Mouse (Mus musculus) olfactory bulb, adult 2 months (tissue): ENCODE measurements around the gene Arrdc3. TPM values are rescaled to one million over a fixed set of nuclear protein-coding genes. Genes with fewer than 3 reads are reported as not detected.

Source experiments
- H3K27ac ChIP-seq: fragments of 200-500 bp; 2 replicates; pipeline ENCODE4 v1.5.1; 2012; ENCODE audit warnings: low read depth, low read length; ENCODE audit not compliant: insufficient read depth
- H3K4me1 ChIP-seq: fragments of 200-500 bp; 2 replicates; pipeline ENCODE4 v1.6.1; 2012; ENCODE audit warnings: low read length; ENCODE audit not compliant: control insufficient read depth, insufficient read depth
- H3K4me3 ChIP-seq: fragments of 200-500 bp; 2 replicates; pipeline ENCODE4 v1.5.1; 2012; ENCODE audit warnings: mild to moderate bottlenecking, low read depth, low read length, moderate library complexity; ENCODE audit not compliant: insufficient read depth
- CTCF ChIP-seq: fragments of 200-500 bp; IDR thresholded peaks from 2 replicates; pipeline ENCODE4 v1.5.1; 2012; ENCODE audit warnings: low read depth, mild to moderate bottlenecking, low read length, moderate library complexity; ENCODE audit not compliant: insufficient read depth
- POLR2A ChIP-seq: fragments of 200-500 bp; IDR thresholded peaks from 2 replicates; pipeline ENCODE4 v1.6.1; 2012; ENCODE audit warnings: mild to moderate bottlenecking, low read depth, low read length, moderate library complexity; ENCODE audit not compliant: insufficient read depth
- WGBS: fragments of 180-500 bp; shearing (Covaris S2); methylation state at CpG from one replicate; pipeline ENCODE4 v1.1.7; 2018; 5-methylcytosine and 5-hydroxymethylcytosine counted together
- polyA plus RNA-seq: library from polyadenylated mRNA; stranded (reverse); fragments of >200 nt; gene quantifications from 2 replicates; pipeline ENCODE4 v1.2.4, GENCODE M21; 2012; ENCODE audit warnings: low replicate concordance; ENCODE audit not compliant: missing spikeins, insufficient read depth, insufficient read length

The Arrdc3 gene
- polyA plus RNA-seq = not detected in 2 replicates

DNA sequence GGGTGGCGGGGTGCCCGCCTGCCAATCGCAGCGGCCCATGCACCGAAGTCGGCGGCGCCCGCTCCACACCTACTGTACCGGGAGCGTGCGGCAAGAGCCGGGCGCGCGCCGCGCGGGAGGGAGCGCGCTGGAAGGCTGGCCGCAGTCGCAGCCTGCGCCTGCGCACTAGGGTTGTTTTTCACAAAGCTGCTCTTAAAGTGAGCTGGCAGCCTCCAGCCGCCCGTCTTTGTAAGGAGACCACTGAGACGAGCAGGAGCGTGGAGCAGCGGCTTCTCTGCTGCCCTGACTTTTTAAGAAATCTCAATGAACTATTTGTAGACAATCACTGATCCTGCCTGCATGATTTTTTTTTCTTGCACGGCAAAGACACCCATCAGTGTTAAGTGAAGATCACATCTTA, at the start of gene Arrdc3:
Arrdc3 (plus strand) TSS at position 195 of the 400 bp plus-strand sequence.
- H3K4me1 ChIP-seq = no peaks in the 10 kb centered on the region
- TF ChIP-seq POLR2A (peak; percentile 99), CTCF (no peak)
- 0% methylated on average over 30 of the region's 31 CpGs for WGBS
- peak within 1 kb of the TSS; percentile 58 for H3K4me3 ChIP-seq
- H3K27ac ChIP-seq = peak within 1 kb of the TSS; percentile 96

DNA sequence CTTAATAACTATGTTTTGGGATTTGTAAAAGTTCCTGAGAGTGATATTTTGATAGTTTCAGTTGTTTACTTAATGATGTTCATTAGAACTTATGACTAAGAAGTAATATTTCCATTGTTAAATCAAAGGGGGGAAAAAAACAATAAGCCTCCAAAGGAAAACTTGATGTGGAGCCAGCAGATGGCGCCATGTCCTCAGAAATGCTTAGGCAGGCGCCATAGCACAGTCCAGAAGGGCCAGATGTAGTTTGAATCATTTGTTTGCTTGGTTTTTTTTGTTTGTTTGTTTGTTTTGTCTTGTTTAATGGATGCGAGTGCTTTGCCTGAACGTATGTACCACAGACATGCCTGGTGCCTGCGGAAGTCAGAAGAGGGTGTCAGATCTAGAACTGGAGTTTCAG, 21.0 kb upstream of the Arrdc3 start:
- no peak overlapping the region for H3K27ac ChIP-seq
- WGBS = 9% methylated on average over 5 of the region's 5 CpGs
- no peak overlapping the region for H3K4me3 ChIP-seq
- H3K4me1 ChIP-seq = no peaks in the 10 kb centered on the region
- TF ChIP-seq CTCF = no peak
- no peak for TF ChIP-seq POLR2A

- no peak overlapping the region for H3K27ac ChIP-seq
- WGBS = 93% methylated on average over 3 of the region's 3 CpGs
- TF ChIP-seq POLR2A (no peak), CTCF (no peak)
- H3K4me3 ChIP-seq = no peak overlapping the region
- no peaks in the 10 kb centered on the region for H3K4me1 ChIP-seq
These were observed 19.0 kb upstream of the Arrdc3 start for GRCm38 (mm10) chr13:80864195-80864594.

DNA sequence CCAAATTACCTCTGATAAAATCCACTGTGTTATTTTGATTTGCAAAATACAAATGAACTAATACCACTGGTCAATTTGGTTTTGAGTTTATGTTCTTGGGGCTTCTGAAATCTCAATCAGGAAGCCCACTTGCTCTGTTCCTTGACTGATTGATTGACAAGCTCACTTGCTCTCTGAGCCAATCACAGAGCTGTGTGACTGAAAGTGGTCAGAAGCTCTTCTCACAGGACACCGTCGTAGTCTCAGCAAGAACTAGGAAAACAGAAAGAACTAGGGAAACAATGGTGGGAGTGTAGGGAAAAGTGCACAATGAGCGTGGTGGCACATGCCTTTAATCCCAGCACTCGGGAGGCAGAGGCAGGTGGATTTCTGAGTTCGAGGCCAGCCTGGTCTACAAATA, 8.1 kb upstream of the Arrdc3 start:
- TF ChIP-seq POLR2A (no peak), CTCF (no peak)
- H3K27ac ChIP-seq = no peak overlapping the region
- H3K4me1 ChIP-seq = no peaks in the 10 kb centered on the region
- 94% methylated on average over 5 of the region's 5 CpGs for WGBS
- H3K4me3 ChIP-seq = no peak overlapping the region

GRCm38 (mm10) chr13:80880756-80881155, 2.4 kb upstream of the Arrdc3 start:
- Histone ChIP-seq H3K4me1 (no peaks in the 10 kb centered on the region), H3K27ac (no peak overlapping the region), H3K4me3 (no peak overlapping the region)
- TF ChIP-seq CTCF (no peak), POLR2A (no peak)
- 58% methylated on average over 4 of the region's 4 CpGs for WGBS

GRCm38 (mm10) chr13:80881722-80882500, 1.3 kb upstream of the Arrdc3 start:
- TF ChIP-seq POLR2A (no peak), CTCF (no peak)
- H3K4me1 ChIP-seq = no peaks in the 10 kb centered on the region
- 18% methylated on average over 6 of the region's 6 CpGs for WGBS
- H3K27ac ChIP-seq = no peak overlapping the region
- H3K4me3 ChIP-seq = no peak overlapping the region

GRCm38 (mm10) chr13:80882716-80883135, 458 bp upstream of the Arrdc3 start:
- H3K27ac ChIP-seq = peak overlapping the region; percentile 96
- WGBS = under 1% methylated on average over 23 of the region's 23 CpGs
- no peaks in the 10 kb centered on the region for H3K4me1 ChIP-seq
- TF ChIP-seq CTCF (no peak), POLR2A (no peak)
- peak overlapping the region; percentile 58 for H3K4me3 ChIP-seq

- WGBS = under 1% methylated on average over 23 of the region's 23 CpGs
These were observed 629 bp downstream of the Arrdc3 start for GRCm38 (mm10) chr13:80883649-80884376.

DNA sequence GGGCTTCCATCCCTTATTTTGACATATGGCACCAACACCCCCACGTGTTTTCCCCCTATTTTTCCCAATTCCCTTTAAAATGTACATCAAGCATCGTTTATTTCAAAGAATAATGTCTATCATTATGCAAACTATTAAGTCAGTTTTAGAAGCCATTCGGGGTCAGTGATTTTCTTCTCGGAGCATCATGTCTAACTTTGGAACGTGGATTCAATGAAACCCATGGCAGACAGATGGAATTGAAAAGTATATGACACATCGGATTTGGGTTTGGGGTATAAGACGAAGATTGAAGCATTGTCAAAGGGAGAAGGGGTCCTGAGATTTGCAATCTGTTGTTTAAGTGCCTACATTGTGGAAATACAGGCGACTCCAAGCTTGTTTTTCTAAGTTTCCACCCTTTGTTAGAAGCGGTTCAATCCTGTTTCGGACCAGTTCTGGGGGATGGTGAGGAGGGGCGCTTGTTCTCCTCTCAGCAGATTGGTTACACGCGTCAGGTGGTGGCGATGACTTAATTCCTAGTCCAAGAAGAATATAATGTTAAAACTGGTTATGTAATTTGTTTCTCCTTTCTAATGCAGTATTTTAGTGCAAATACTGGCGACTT, 1.3 kb downstream of the Arrdc3 start:
- Histone ChIP-seq H3K27ac (peak overlapping the region; percentile 89), H3K4me3 (peak overlapping the region; percentile 36), H3K4me1 (no peaks in the 10 kb centered on the region)
- no peak for TF ChIP-seq POLR2A
- no peak for TF ChIP-seq CTCF
- WGBS = 1% methylated on average over 15 of the region's 15 CpGs

More at GRCm38 (mm10) chr13:80883649-80884376, 629 bp downstream of the Arrdc3 start:
- H3K4me3 ChIP-seq = peak overlapping the region; percentile 10; the same call in 1 of the 2 replicates
- TF ChIP-seq POLR2A (no peak), CTCF (no peak)
- no peaks in the 10 kb centered on the region for H3K4me1 ChIP-seq
- peak overlapping the region; percentile 89 for H3K27ac ChIP-seq
